Mouse (Mus musculus) telencephalon, adult 2 months (tissue): Measurements from ENCODE around the gene Pcid2.
"Not testable (repeated sequence)": the region's sequence is repeated elsewhere in the genome, so short reads cannot be mapped to it uniquely, and the experiment has no call there.

ENCODE experiments used
- DNase-seq: peaks from one replicate; pipeline ENCODE4 v3.0.0-alpha.2; 2011; ENCODE audit warnings: low read depth, low spot score

Pcid2 gene

DNA sequence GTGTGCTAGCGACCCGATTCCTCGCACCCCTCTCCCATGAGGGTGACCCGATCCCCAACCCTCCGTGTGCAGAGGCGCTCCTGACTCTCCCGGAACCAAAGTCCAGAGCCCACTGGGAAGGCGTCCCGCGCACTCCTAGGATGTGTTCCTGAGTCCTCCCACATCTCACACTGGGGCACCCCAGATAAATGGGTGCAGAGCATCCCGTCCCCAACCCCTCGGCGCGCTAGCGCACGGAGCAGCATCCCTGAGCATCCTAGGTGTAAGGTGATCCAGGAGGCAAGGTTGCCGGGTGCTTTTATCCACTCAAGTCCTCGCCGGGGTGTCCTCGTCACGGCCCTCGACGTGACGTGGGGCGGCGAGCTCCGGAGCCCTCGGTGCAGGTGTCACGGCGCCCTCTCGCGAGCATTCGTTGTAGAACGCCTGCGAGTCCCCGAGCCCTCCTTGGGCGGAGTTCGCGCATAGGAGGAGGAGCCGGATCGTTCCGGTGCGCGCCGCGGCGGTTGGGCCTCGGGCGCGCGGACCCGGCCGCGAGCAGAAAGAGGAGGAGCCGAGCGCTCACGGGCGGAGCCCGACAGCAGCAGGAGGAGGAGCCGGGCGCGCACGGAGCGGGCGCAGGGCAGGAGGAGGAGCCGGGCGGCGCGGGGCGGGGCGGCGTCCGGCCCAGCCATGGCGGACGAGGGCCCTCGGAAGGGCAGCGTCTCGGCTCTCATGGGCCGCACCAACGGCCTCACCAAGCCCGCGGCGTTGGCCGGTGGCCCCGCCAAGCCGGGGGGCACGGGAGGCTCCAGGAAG lies at the start of gene Pcid2, which contains the start of gene Cul4a:
Pcid2 (minus strand) TSS at position 373 of the 795 bp plus-strand sequence.
Cul4a (plus strand) TSS at position 535 of the 795 bp plus-strand sequence.
- peak; percentile 95 for DNase-seq

DNA sequence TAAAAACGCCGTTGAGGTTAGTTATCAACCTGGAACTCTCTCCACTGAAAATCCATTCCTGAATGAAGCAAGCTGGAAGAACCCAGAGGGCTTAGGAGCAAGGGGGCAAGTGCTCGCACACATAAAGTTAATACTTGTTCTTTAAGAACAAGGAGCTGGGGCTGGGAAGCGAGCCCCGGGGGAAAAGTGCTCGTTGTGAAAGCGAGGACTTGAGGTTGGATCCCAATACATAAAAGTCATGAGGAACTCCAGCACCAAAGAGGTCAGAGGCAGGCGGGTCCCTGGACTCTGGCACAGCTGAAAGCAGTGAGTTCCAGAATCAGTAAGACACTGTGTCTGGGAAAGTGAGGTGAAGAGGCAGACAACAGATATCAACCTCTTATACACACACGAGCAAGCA lies 48.8 kb upstream of the Pcid2 start:
- no peak for DNase-seq

DNA sequence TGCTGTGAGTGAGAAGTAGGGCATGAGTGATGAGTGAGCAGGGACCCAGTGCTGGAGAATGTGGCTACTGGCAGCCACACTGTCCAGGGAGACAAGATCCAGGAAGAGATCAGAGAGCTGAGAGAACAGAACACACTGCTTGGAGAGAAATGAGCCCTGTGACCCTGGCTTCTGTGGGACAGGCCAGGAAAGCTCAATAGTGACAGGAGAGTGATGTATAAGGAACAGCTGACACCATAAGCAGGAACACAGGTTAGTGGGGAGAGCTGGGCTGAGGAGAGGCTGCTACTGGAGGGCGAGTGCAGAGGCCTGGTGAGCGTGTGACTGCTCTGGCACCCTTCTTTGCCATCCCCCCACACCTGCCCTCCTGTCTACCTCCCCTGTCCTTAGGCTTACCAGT lies 45.7 kb upstream of the Pcid2 start:
- no peak for DNase-seq

DNA sequence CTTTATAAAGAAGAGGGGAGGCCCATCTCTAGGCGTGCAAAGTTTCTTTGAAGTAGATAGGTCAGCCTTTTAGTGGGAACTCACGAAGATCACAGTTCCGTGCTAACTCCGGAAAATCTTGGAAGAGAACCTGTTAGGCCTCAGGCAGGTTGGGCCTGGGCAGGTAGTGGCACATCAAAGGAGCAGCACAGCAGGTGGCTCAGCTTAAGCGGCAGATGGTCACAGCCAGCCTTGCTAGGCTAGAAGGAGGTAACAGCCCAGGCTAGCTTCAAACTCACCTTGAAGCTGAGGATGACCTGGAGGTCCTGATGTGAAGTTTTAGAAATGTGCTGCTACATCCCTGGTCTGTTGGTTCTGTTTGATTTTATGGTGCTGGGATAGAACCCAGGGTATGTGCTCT lies 44.6 kb upstream of the Pcid2 start:
- DNase-seq: no peak

DNA sequence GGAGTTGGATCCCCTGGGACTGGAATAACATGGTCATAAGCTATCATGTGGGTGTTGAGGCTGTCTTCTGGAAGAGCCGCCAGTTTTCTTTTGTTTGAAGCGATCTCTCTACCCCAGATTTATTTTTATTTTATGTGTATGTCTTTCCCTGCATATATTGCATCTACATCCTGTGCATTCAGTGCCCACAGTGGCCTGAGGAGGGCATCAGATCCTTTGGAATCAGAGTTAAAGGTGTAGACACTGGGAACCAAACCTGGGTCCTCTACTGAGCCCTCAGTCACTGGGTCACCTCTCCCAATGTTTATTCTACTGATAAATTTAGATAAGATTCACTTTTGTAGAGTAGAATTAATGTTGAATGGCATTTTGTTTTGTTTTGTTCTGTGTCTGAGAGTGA lies 44.0 kb upstream of the Pcid2 start:
- DNase-seq: no peak

DNA sequence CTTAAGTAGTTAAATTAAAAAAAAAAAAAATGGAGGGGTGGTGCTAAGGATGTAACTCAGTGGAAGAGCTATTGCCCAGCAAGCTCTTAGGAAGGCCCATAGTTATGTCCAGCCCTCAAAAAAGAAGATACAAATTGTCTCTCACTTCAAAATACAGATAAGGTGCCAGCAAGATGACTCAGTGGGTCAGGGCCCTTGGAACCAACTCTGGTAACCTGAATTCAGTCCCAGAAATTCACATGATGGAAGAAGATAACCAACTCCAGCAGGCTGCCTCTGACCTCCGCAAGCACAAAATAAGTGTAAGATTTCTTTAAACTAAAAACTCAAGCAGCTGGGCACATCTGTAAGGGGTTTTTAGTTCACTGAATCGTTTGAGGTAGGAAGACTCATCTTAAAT lies 43.2 kb upstream of the Pcid2 start:
- no peak for DNase-seq

DNA sequence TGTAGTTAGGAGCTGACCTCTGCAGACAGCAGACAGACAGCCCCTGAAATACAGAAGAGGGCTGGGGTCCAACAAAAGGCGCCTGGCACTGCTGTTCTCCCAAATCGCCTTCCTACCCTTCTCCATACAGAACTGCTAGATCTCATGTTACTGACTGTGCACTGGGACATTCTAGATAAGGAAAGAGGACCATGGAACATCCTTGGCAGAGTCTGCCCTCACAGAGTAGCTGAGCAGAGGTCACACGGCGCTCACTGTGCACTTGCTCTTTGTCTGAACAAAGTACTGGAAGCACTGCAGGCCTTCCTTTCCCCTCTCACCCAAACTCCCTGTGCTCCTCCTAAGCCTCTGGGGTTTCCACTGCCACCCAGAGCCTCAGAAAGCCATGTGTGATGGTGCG lies 36.4 kb upstream of the Pcid2 start:
- no peak for DNase-seq

DNA sequence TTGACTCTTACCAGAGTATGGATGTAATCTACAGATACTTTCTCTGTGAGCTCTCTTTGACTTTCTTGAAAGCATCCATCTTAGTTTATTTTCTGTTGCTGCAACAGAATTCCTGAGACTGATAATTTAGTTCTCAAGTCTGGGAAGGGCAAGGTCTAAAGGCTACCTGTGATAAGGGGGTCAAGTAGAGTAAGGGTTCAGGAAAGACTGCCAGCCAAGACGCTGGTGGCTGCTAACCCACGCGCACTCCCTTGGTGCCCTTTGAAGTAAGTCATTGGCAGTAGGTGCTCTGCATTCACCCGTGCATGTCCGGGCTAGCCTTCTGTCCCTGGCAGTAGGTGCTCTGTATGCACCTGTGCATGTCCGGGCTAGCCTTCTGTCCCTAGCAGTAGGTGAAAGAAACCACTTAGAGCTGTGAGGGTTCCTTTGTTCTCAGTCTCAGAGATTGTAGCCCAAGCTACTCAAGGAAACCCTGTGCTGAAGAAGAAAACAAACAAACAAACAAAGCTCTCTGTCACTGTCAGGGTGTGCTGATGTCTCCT lies 34.5 kb upstream of the Pcid2 start:
- no peak for DNase-seq

DNA sequence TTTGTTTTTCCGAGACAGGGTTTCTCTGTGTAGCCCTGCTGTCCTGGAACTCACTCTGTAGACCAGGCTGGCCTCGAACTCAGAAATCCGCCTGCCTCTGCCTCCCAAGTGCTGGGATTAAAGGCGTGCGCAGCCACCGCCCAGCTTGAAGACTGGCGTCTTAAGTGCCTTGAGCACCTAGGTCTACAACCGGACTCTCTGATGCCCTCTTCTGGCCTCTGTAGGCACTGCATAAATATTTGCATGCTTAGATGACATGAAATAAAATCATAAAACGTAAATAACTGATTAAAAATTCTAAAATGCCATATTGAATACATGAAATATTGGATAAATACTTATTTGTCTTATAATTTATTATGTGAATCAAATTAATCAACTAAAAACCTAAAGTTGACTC lies 27.0 kb upstream of the Pcid2 start:
- not testable (repeated sequence) for DNase-seq

DNA sequence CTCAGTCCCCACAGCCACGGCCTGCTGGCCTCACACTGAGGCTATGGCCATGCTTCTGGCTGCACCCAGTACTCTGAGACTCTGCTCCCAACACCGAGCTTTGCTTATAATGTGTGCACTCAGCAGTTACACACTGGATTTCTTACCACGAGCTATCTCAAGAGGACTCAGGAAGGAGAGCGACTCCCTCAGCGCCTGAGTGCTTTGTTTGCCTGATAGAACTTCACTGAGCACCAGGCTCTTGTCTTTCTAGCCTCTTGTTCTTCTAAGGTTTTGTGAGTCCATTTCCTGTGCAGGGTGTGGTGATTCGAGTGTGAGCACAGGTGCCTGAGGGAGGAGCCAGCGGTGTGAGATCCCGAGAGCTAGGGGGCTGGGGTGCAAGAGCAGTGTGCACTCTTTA lies 19.6 kb upstream of the Pcid2 start:
- DNase-seq: no peak

DNA sequence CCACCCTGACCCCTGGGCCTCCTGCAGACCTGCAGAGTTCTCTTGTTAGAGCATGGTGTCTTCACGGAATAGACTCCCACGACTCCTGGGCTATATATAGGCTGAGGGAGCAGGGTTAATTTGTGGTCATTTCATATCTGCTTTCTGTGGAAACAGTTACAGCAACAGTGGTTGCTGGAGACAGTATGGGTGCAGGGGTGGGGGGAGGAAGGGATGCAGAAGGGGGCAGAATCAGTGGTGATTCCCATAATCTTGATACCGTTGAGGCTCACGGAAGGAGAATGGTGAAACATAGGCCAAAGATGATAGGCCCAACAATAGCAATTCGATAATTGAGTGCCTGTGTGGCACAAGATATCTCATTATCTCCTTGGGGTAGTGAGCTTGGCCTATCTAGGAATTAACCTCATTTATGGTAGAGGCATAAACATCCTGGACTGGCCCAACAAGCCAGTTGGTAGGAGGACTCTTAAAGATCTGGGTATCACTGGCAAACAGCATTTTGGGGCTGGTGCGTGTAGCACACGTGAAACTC lies 17.7 kb upstream of the Pcid2 start:
- DNase-seq: no peak

DNA sequence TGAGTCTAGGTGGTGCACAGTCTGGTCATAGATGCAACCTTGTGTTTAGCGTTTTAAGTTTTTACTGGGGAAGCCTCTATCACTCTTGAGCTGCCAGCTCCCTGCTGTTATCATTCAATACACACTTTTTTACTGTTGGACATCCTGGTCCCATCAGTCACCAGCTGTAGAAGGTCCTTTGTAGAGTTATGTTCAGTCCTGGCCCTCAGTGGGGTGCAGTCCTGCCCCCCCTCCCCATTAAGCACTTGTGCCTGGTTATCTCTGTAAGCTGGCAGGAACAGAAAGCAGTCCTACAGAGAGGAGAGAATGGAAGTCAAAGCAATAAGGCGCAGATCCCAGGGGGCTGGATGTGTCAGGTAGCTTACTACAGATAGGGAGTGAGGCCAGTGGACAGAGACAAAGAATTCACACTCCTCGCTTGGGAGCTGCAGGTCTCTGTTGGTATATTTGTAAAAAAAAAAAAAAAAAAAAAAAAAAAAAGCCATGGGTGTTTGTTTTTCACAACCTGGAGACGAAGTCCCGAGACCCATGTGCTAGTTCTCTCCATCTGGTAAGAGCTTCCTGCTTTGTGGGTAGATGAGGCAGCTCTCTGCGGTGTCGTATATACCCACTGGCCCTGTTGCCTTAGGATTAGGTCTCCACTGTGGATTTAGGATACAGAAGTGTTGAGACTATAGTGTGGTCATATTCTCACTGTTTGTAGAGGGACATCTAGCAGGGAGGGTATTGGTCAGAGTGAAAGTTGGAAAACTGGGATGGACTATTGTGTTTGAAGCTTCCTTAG lies 15.8 kb upstream of the Pcid2 start:
- no peak for DNase-seq

DNA sequence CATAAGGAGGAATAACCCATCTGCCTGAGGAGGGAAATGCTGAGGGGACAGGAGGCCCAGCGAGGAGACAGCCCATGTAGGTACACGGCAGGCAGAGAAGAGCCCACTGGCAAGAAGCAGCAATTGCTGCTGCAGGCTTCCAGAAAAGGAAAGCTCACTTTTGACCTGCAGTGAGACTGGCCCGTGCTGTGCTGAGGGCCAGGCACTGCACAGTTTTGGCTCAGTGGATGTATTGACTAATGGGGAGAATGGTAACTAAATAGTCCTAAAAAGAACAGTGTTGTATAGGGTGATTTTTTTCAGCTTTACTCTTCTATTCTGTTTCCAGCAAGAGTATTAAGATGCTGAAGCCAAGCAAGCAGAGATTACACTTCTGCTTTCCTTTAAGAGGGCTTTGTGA lies 13.3 kb upstream of the Pcid2 start:
- no peak for DNase-seq

DNA sequence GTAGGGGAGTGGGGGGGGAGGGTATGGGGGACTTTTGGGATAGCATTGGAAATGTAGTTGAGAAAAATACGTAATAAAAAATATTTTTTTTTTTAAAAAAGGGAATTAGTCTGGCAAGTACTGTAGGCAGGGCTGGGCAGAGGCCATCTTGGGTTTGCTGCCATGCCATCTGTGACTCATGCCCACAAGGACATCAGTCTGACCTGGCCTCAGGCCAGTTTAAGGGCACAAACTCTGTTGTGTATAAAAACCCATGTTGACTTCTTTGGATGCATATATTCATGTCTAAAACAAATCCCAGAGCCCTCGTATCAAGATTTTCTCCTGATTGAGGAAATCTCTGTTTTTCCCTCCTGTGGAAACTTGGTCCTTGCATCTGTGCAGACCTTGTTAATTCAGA lies 11.8 kb upstream of the Pcid2 start:
- no peak for DNase-seq

DNA sequence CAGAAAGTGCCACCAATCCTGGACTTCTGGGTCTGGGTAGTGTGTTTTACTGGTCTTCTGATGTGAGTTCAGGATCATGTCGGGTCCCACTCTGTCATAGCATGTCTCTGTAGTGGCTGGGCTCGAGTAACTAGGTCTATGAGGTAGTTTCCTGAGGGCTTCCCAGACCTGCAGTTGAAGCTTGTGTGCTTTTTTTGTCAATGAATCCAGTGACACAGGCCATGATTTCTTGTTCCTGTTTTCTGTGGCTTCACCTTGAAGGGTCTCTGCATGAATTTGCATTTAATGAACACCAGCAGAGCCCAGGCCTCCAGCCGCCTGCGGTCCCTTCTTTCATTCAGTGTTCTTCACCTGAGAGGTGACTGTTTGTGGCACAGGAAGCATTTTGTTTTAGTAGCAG lies 8.0 kb upstream of the Pcid2 start:
- no peak for DNase-seq

DNA sequence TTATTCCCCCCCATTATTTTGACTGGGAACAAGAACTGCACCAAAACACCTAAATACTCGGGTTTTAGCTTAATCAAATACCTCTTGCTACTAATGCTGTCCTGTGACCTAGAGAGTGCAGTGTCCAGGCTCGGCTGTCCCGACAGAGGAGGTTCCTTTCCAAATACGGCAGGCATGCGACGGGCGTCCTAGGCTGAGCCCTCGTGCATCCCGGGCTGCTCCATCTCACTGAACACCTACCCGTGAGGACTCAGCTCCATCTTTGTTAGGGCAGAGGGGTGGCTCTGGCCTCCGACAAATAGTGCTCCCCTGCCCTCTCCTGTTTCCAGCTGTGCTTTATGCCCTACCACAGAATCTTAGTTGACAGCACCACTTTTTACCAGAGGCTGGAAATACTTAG lies 6.7 kb upstream of the Pcid2 start:
- no peak for DNase-seq

DNA sequence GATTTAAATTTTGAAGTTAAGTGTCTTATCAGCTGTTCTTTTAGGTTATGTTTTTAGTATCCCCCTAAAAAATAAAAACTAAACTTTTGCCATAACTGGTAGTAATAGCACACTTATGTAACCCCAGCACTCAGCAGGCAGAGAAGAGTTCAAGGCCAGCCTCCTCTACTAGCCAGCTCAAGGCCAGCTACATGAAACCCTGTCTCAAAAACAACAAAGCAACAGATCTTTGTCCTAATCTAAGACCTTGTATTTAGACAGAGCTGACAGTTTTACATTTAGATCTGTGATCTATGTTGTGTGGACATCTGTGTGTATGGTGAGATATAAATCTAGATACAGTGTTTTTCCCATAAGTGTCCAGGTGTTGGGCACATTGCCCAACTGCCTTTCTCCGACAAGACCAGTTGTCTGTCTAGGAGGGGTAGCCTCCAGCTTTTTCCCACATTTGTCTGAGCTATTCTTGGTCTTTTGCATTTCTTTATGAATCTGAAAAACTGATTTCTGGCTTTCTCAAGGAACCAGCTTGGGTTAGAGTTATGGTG lies 4.2 kb upstream of the Pcid2 start:
- no peak for DNase-seq

DNA sequence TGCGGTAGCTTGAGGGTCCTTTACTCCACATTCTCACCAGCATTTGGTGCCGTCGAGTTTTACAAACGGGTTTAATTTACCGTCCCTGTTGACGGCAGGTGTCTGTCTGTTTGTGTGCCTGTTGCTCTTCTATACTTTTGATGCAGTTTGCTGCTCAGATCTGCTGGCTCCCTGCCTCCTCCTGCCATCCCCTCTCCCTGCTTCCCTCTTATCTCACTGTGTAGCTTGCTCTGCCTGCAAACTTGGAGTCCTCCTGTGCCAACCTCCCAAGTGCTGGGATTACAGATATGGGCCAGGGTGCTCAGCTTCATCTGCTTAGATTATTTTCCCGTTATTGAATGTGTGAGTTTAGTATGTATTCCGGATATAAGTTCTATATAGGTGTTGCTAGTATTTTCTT lies 3.7 kb upstream of the Pcid2 start:
- no peak for DNase-seq

DNA sequence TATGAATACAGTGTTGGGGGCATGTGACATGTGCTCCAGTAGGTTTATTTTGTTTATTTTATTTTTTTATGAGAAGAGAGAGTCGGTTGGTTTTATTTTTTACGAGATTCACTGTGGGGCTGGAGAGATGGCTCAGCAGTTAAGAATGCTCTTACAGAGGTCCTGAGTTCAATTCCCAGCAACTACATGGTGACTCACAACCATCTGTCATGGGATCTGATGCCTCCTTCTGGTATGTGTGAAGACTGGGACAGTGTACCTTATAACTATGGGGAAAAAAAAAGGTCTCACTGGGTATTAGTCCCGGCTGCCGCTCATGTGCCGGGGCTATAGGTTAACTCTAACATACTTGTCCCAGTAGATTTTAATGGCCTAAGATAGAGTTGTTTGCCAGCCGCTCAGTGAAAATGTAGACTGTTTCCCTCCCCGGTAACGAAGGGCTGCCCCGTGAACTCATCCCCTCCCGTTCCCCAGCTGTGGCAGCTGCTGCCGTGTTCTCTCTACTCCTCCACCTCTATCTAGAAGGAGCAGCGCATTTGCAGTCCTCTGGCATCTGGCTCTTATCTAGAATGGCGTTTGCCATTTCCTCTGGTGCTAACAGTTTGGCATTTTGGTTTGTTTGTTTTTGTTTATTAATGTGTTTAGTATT lies 2.9 kb upstream of the Pcid2 start:
- DNase-seq: no peak

DNA sequence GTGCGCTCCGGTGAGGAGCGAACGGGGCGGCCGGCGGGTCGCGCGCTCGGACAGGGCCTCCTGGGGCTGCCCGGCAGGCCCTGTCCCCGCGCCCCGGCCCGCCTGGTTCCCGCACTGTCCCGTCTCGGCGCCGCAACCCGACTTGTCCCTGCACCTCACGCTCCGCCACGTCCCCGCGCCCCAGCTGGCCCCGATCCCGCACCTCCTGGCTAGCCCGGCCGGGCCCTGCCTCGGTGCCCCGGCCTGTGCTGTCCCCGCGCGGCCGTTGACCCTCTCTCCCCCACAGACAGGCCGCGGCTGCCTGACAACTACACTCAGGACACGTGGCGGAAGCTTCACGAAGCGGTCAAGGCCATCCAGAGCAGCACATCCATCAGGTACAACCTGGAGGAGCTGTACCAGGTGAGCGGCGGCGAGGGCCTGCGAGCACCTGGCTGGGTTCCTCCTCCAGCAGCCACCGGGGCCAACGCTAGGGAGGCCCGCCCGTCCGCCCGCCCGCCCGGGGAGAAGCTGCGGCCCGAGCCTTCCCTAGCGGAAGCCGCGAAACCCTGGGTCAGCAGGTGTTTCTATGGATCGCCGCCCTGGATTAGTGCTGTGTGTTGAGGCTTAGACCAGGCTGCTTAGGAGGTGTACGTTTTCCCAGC lies 771 bp upstream of the Pcid2 start:
- DNase-seq: no peak

DNA sequence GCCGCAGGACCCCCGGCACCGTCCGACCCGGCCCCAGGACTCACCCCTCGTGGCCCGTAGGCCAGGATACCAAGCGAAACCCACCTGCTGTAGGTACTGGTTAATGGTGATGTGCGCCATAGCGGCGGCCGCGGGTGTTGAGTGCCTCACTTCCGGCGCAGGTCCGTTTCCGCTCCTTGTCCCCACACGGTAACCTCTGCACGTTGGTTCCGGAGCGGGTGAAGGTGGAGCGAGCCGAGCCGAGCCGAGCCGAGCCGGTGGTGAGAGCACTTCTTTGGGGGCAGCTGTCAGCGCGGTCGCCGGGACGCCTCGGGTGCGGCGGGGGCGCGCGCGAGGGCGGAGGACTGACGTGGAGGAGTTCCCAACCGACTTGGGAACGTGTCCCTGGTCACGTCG lies 570 bp downstream of the Pcid2 start:
- peak; percentile 86 for DNase-seq
